8 mouse cellular contexts compared by ENCODE assay signal in the genomic region with DNA sequence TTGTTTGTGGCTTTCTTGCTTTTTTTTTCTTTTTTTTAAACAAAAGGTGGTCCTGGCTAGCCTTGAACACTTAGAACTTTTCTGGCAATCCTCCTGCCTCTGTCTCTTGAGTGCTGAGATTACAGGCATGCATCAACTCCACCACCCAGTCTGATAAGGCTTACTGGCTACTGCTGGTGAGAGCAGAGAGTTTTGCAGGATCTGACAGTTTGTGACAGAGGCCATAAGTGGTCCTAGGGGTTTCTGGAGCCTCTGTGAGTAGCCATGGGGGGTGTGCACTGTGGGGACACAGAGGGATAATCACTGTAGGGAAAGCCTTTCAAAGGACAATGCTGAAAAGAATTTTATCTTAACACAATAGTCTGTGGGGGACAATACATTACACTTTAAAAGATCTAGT.
A peak's percentile ranks its signal among the peaks of the same experiment; 100 is the strongest.
DNase-seq lines count a peak whose midpoint lies in the region; ATAC-seq and TF ChIP-seq lines count a peak whose summit lies in the region.

No protein-coding gene starts in this region.

- intact Hi-C loops in heart, adult 2 months (cut with DNase I), result loop anchor here (2.0 to 5.0 kb wide), 3 partner anchors 69 to 122 kb away; no protein-coding TSS in a partner anchor
- intact Hi-C loops in heart, postnatal 14 days (cut with DNase I), result loop anchor here (2.0 to 5.0 kb wide), 3 partner anchors 52 to 121 kb away; no protein-coding TSS in a partner anchor

- peaks cover 9% of the 10 kb centered on the region for H3K4me1 ChIP-seq in heart, adult 2 months (ENCODE audit: control insufficient read depth, insufficient read depth, low read length)
- no peaks in the 10 kb centered on the region for H3K4me1 ChIP-seq in ES-Bruce4 (ENCODE audit: control insufficient read depth, insufficient read depth, low read length)
- H3K4me1 ChIP-seq in hindbrain, embryonic 12.5 days, result peaks cover 6% of the 10 kb centered on the region; the same call in 1 of the 2 replicates

- peaks cover 19% of the 10 kb centered on the region for H3K36me3 ChIP-seq in heart, adult 2 months (ENCODE audit: control insufficient read depth, insufficient read depth, low read length)
- H3K36me3 ChIP-seq in ES-Bruce4 (ENCODE audit: control insufficient read depth, insufficient read depth, low read length, poor library complexity, severe bottlenecking), result no peaks in the 10 kb centered on the region
- no peaks in the 10 kb centered on the region for H3K36me3 ChIP-seq in hindbrain, embryonic 12.5 days

- no peak for DNase-seq in heart, adult 2 months
- DNase-seq in heart, postnatal 14 days, result no peak
- no peak for DNase-seq in cerebellum, postnatal 10 days
- no peak for DNase-seq in natural killer cell, adult 2 months (ENCODE audit: low spot score in 2 of 2)
- no peak for DNase-seq in cerebellum, adult 11-12 months

- peak overlapping the region; percentile 95 for H3K27ac ChIP-seq in heart, adult 2 months
- no peak overlapping the region for H3K27ac ChIP-seq in ES-Bruce4 (ENCODE audit: insufficient read depth, low read length)
- H3K27ac ChIP-seq in hindbrain, embryonic 12.5 days, result no peak overlapping the region

- no peak for TF ChIP-seq POLR2A in heart, adult 2 months (IDR thresholded peaks at IDR 0.05; ENCODE audit: insufficient read depth, low read depth, low read length)
- no peak for TF ChIP-seq POLR2A in ES-Bruce4 (IDR thresholded peaks at IDR 0.05; ENCODE audit: insufficient read depth, low read length)

- peak overlapping the region; percentile 81 for H3K4me2 ChIP-seq in hindbrain, embryonic 12.5 days (replicated peaks)

- ATAC-seq in hindbrain, embryonic 12.5 days (ENCODE audit: low FRiP score), result no peak
- peak; percentile 46; the same call in 1 of the 2 replicates for ATAC-seq in megakaryocyte-erythroid progenitor cell, adult 5-6 weeks (replicated peaks; ENCODE audit: low FRiP score, low TSS enrichment, poor library complexity, severe bottlenecking)

- H3K9me3 ChIP-seq in ES-Bruce4 (replicated peaks; ENCODE audit: control insufficient read depth, insufficient read depth, low read length, poor library complexity, severe bottlenecking), result no peaks in the 10 kb centered on the region
- H3K9me3 ChIP-seq in hindbrain, embryonic 12.5 days (replicated peaks), result no peaks in the 10 kb centered on the region

- H3K9ac ChIP-seq in heart, adult 2 months (ENCODE audit: low read depth, low read length), result peak overlapping the region; percentile 85; the same call in 1 of the 2 replicates
- 0 out of 2 replicates have a peak overlapping the region, but pooled peaks have one; percentile 50 for H3K9ac ChIP-seq in ES-Bruce4 (ENCODE audit: low read depth, poor library complexity, severe bottlenecking)
- H3K9ac ChIP-seq in hindbrain, embryonic 12.5 days, result peak overlapping the region; percentile 75; the same call in 1 of the 2 replicates

- H3K4me3 ChIP-seq in heart, adult 2 months, result no peak overlapping the region; the same call in 1 of the 2 replicates
- H3K4me3 ChIP-seq in ES-Bruce4 (ENCODE audit: low read depth, low read length), result no peak overlapping the region
- peak overlapping the region; percentile 60; the same call in 1 of the 2 replicates for H3K4me3 ChIP-seq in hindbrain, embryonic 12.5 days

- H3K79me2 ChIP-seq in heart, adult 2 months (replicated peaks; ENCODE audit: control insufficient read depth, insufficient read depth, low read length), result peaks cover 1% of the 10 kb centered on the region

- TF ChIP-seq CTCF in heart, adult 2 months (IDR thresholded peaks at IDR 0.05), result no peak
- no peak for TF ChIP-seq CTCF in ES-Bruce4 (IDR thresholded peaks at IDR 0.05; ENCODE audit: low read depth, low read length)

- no peak for TF ChIP-seq EP300 in heart, adult 2 months (IDR thresholded peaks at IDR 0.05; ENCODE audit: insufficient read depth, low read depth, low read length)
- TF ChIP-seq EP300 in ES-Bruce4 (IDR thresholded peaks at IDR 0.05; ENCODE audit: insufficient read depth, low read depth, low read length), result no peak

- no peaks in the 10 kb centered on the region for H3K27me3 ChIP-seq in heart, adult 2 months (ENCODE audit: control insufficient read depth, insufficient read depth, low read length)
- peaks cover 2% of the 10 kb centered on the region; the same call in 1 of the 2 replicates for H3K27me3 ChIP-seq in ES-Bruce4 (ENCODE audit: control insufficient read depth, insufficient read depth, low read length, poor library complexity, severe bottlenecking)
- H3K27me3 ChIP-seq in hindbrain, embryonic 12.5 days, result peaks cover 9% of the 10 kb centered on the region
